Mouse (Mus musculus): ENCODE data around the gene Mospd3. TPM values are rescaled to one million over a fixed set of nuclear protein-coding genes. Genes with fewer than 3 reads are reported as not detected.

Gene Mospd3
- 21.3 and 23.1 TPM in 2 replicates for polyA plus RNA-seq (2015; fragmentation: Nextera tagmentation; extraction: Ambion mirVana)

- Histone ChIP-seq H3K4me2 (ENCODE audit: low read depth, low read length) (peak within 1 kb of the TSS; percentile 99), H3K4me3 (ENCODE audit: low read depth, low read length) (peak within 1 kb of the TSS; percentile 81), H3K27me3 (ENCODE audit: control insufficient read depth, insufficient read depth, low read depth, low read length) (no peaks in the 10 kb centered on the region), H3K9ac (ENCODE audit: low read depth, low read length) (peak within 1 kb of the TSS; percentile 91), H3K4me1 (ENCODE audit: control insufficient read depth, low read depth, low read length) (peaks cover 43% of the 10 kb centered on the region), H3K36me3 (ENCODE audit: control insufficient read depth, insufficient read depth) (no peaks in the 10 kb centered on the region), H3K27ac (ENCODE audit: low read length) (peak within 1 kb of the TSS; percentile 91), H3K9me3 (replicated peaks; ENCODE audit: control insufficient read depth, low read length) (no peaks in the 10 kb centered on the region)
- peak; percentile 93 for ATAC-seq (ENCODE audit: low read depth)
- WGBS (ENCODE audit: insufficient replicate concordance), result under 1% methylated on average over 41 of the region's 41 CpGs
Measured at GRCm38 (mm10) chr5:137600619-137601364, at the start of gene Mospd3. TSS of gene Mospd3 (minus strand) at chr5:137601058.

GRCm38 (mm10) chr5:137649669-137650571, 49.1 kb upstream of the Mospd3 start:
- H3K9ac ChIP-seq (ENCODE audit: low read depth, low read length), result no peak overlapping the region
- no peak overlapping the region; the same call in 1 of the 2 replicates for H3K4me2 ChIP-seq (ENCODE audit: low read depth, low read length)
- ATAC-seq (ENCODE audit: low read depth), result 0 out of 2 replicates have a peak, but pooled peaks have one; percentile 5
- H3K36me3 ChIP-seq (ENCODE audit: control insufficient read depth, insufficient read depth), result peaks cover 33% of the 10 kb centered on the region
- H3K4me1 ChIP-seq (ENCODE audit: control insufficient read depth, low read depth, low read length), result peaks cover 34% of the 10 kb centered on the region
- H3K27me3 ChIP-seq (ENCODE audit: control insufficient read depth, insufficient read depth, low read depth, low read length), result peaks cover 12% of the 10 kb centered on the region
- no peaks in the 10 kb centered on the region for H3K9me3 ChIP-seq (replicated peaks; ENCODE audit: control insufficient read depth, low read length)
- no peak overlapping the region for H3K4me3 ChIP-seq (ENCODE audit: low read depth, low read length)
- 23% methylated on average over 18 of the region's 18 CpGs for WGBS (ENCODE audit: insufficient replicate concordance)
- H3K27ac ChIP-seq (ENCODE audit: low read length), result no peak overlapping the region

GRCm38 (mm10) chr5:137649251-137649650, 48.4 kb upstream of the Mospd3 start:
- ATAC-seq (ENCODE audit: low read depth), result no peak
- Histone ChIP-seq H3K4me3 (ENCODE audit: low read depth, low read length) (no peak overlapping the region), H3K36me3 (ENCODE audit: control insufficient read depth, insufficient read depth) (peaks cover 27% of the 10 kb centered on the region), H3K27me3 (ENCODE audit: control insufficient read depth, insufficient read depth, low read depth, low read length) (peaks cover 17% of the 10 kb centered on the region), H3K9ac (ENCODE audit: low read depth, low read length) (no peak overlapping the region), H3K4me1 (ENCODE audit: control insufficient read depth, low read depth, low read length) (peaks cover 35% of the 10 kb centered on the region), H3K4me2 (ENCODE audit: low read depth, low read length) (no peak overlapping the region), H3K27ac (ENCODE audit: low read length) (no peak overlapping the region), H3K9me3 (replicated peaks; ENCODE audit: control insufficient read depth, low read length) (no peaks in the 10 kb centered on the region)
- WGBS (ENCODE audit: insufficient replicate concordance), result 53% methylated on average over 4 of the region's 4 CpGs

GRCm38 (mm10) chr5:137647827-137648601, 47.2 kb upstream of the Mospd3 start:
- peaks cover 17% of the 10 kb centered on the region for H3K36me3 ChIP-seq (ENCODE audit: control insufficient read depth, insufficient read depth)
- WGBS (ENCODE audit: insufficient replicate concordance), result 48% methylated on average over 9 of the region's 9 CpGs
- no peaks in the 10 kb centered on the region for H3K9me3 ChIP-seq (replicated peaks; ENCODE audit: control insufficient read depth, low read length)
- H3K4me2 ChIP-seq (ENCODE audit: low read depth, low read length), result no peak overlapping the region
- H3K4me3 ChIP-seq (ENCODE audit: low read depth, low read length), result no peak overlapping the region
- H3K9ac ChIP-seq (ENCODE audit: low read depth, low read length), result no peak overlapping the region
- peaks cover 35% of the 10 kb centered on the region for H3K4me1 ChIP-seq (ENCODE audit: control insufficient read depth, low read depth, low read length)
- H3K27me3 ChIP-seq (ENCODE audit: control insufficient read depth, insufficient read depth, low read depth, low read length), result peaks cover 19% of the 10 kb centered on the region
- H3K27ac ChIP-seq (ENCODE audit: low read length), result no peak overlapping the region
- ATAC-seq (ENCODE audit: low read depth), result peak; percentile 42; the same call in 1 of the 2 replicates

GRCm38 (mm10) chr5:137645652-137646091, 44.8 kb upstream of the Mospd3 start, which contains the start of gene Irs3:
TSS of gene Irs3 (minus strand) at chr5:137645714.
- H3K9me3 ChIP-seq (replicated peaks; ENCODE audit: control insufficient read depth, low read length), result no peaks in the 10 kb centered on the region
- H3K27me3 ChIP-seq (ENCODE audit: control insufficient read depth, insufficient read depth, low read depth, low read length), result peaks cover 19% of the 10 kb centered on the region
- peaks cover 29% of the 10 kb centered on the region for H3K4me1 ChIP-seq (ENCODE audit: control insufficient read depth, low read depth, low read length)
- H3K27ac ChIP-seq (ENCODE audit: low read length), result no peak within 1 kb of the TSS
- peak within 1 kb of the TSS; percentile 66 for H3K4me2 ChIP-seq (ENCODE audit: low read depth, low read length)
- peak; percentile 27; the same call in 1 of the 2 replicates for ATAC-seq (ENCODE audit: low read depth)
- H3K4me3 ChIP-seq (ENCODE audit: low read depth, low read length), result peak within 1 kb of the TSS; percentile 48
- H3K36me3 ChIP-seq (ENCODE audit: control insufficient read depth, insufficient read depth), result peaks cover 4% of the 10 kb centered on the region; the same call in 1 of the 2 replicates
- peak within 1 kb of the TSS; percentile 39; the same call in 1 of the 2 replicates for H3K9ac ChIP-seq (ENCODE audit: low read depth, low read length)
- 22% methylated on average over 11 of the region's 11 CpGs for WGBS (ENCODE audit: insufficient replicate concordance)

GRCm38 (mm10) chr5:137645091-137645651, 44.3 kb upstream of the Mospd3 start:
- H3K36me3 ChIP-seq (ENCODE audit: control insufficient read depth, insufficient read depth), result peaks cover 4% of the 10 kb centered on the region; the same call in 1 of the 2 replicates
- peaks cover 30% of the 10 kb centered on the region for H3K4me1 ChIP-seq (ENCODE audit: control insufficient read depth, low read depth, low read length)
- H3K27ac ChIP-seq (ENCODE audit: low read length), result no peak overlapping the region
- H3K4me3 ChIP-seq (ENCODE audit: low read depth, low read length), result peak overlapping the region; percentile 48
- 0 out of 2 replicates have a peak, but pooled peaks have one; percentile 20 for ATAC-seq (ENCODE audit: low read depth)
- peak overlapping the region; percentile 66 for H3K4me2 ChIP-seq (ENCODE audit: low read depth, low read length)
- H3K9me3 ChIP-seq (replicated peaks; ENCODE audit: control insufficient read depth, low read length), result no peaks in the 10 kb centered on the region
- WGBS (ENCODE audit: insufficient replicate concordance), result 3% methylated on average over 44 of the region's 44 CpGs
- peak overlapping the region; percentile 39; the same call in 1 of the 2 replicates for H3K9ac ChIP-seq (ENCODE audit: low read depth, low read length)
- peaks cover 19% of the 10 kb centered on the region for H3K27me3 ChIP-seq (ENCODE audit: control insufficient read depth, insufficient read depth, low read depth, low read length)

- H3K9me3 ChIP-seq (replicated peaks; ENCODE audit: control insufficient read depth, low read length), result no peaks in the 10 kb centered on the region
- H3K36me3 ChIP-seq (ENCODE audit: control insufficient read depth, insufficient read depth), result peaks cover 8% of the 10 kb centered on the region
- H3K27me3 ChIP-seq (ENCODE audit: control insufficient read depth, insufficient read depth, low read depth, low read length), result peaks cover 19% of the 10 kb centered on the region
- no peak for ATAC-seq (ENCODE audit: low read depth)
- H3K4me2 ChIP-seq (ENCODE audit: low read depth, low read length), result no peak overlapping the region
- no peak overlapping the region for H3K9ac ChIP-seq (ENCODE audit: low read depth, low read length)
- peaks cover 25% of the 10 kb centered on the region for H3K4me1 ChIP-seq (ENCODE audit: control insufficient read depth, low read depth, low read length)
- no peak overlapping the region for H3K27ac ChIP-seq (ENCODE audit: low read length)
- 58% methylated on average over 19 of the region's 19 CpGs for WGBS (ENCODE audit: insufficient replicate concordance)
- no peak overlapping the region for H3K4me3 ChIP-seq (ENCODE audit: low read depth, low read length)
Measured at GRCm38 (mm10) chr5:137644484-137644883, 43.6 kb upstream of the Mospd3 start.

- Histone ChIP-seq H3K9ac (ENCODE audit: low read depth, low read length) (no peak overlapping the region), H3K27me3 (ENCODE audit: control insufficient read depth, insufficient read depth, low read depth, low read length) (peaks cover 19% of the 10 kb centered on the region), H3K9me3 (replicated peaks; ENCODE audit: control insufficient read depth, low read length) (no peaks in the 10 kb centered on the region), H3K36me3 (ENCODE audit: control insufficient read depth, insufficient read depth) (peaks cover 19% of the 10 kb centered on the region), H3K27ac (ENCODE audit: low read length) (no peak overlapping the region), H3K4me1 (ENCODE audit: control insufficient read depth, low read depth, low read length) (peaks cover 15% of the 10 kb centered on the region), H3K4me3 (ENCODE audit: low read depth, low read length) (no peak overlapping the region), H3K4me2 (ENCODE audit: low read depth, low read length) (no peak overlapping the region)
- 64% methylated on average over 4 of the region's 4 CpGs for WGBS (ENCODE audit: insufficient replicate concordance)
- no peak for ATAC-seq (ENCODE audit: low read depth)
Measured at GRCm38 (mm10) chr5:137642886-137643285, 42.0 kb upstream of the Mospd3 start.
